Mouse (Mus musculus) Patski (cell line): ENCODE data around the gene Fchsd2. TPM values are rescaled to one million over a fixed set of nuclear protein-coding genes. Genes with fewer than 3 reads are reported as not detected.

Experiments
- ATAC-seq: fragments of 100-300 bp; one replicate; pipeline ENCODE4 v1.8.0; 2021
- CTCF ChIA-PET: fragments of 350-600 bp; sonication (Branson Sonifier 250); formaldehyde crosslinking; loops from one replicate; lab custom pipeline; 2022; ENCODE audit warnings: inconsistent platforms; lab: Charles Lee
- POLR2A ChIA-PET: fragments of 350-600 bp; sonication (Branson Sonifier 250); formaldehyde crosslinking; loops from one replicate; lab custom pipeline; 2022; ENCODE audit warnings: antibody characterized with exemption, inconsistent platforms; lab: Charles Lee
- DNase-seq: peaks from one replicate; pipeline ENCODE4 v3.0.0-alpha.2; 2011; ENCODE audit warnings: low read depth, low spot score
- H3K27me3 ChIP-seq: fragments of 371-371 bp; one replicate; pipeline ENCODE4 v1.5.1; 2021
- CTCF ChIP-seq: fragments of 100-300 bp; IDR thresholded peaks from one replicate; pipeline ENCODE4 v1.5.1; 2021
- in situ Hi-C: fragments of 300-500 bp; cut with MboI; formaldehyde crosslinking; loops from 3 replicates; pipeline ENCODE4 v1.11.1; 2018; ENCODE audit warnings: low pct_unique_long_range_greater_than_20kb, mixed read lengths
- polyA plus RNA-seq: library from polyadenylated mRNA; unstranded; gene quantifications from one replicate; pipeline ENCODE4 v1.2.3, GENCODE M21; 2021

The Fchsd2 gene
- polyA plus RNA-seq, 1 experiment from 2014 or later: 14.0 TPM

- no peak for TF ChIP-seq CTCF
- no peaks in the 10 kb centered on the region for H3K27me3 ChIP-seq
- POLR2A ChIA-PET: no interaction called here
- in situ Hi-C loops: no loop called here
- DNase-seq (no peak), ATAC-seq (no peak)
- CTCF ChIA-PET: interaction anchor here (1.2 kb wide), 1 partner anchor 11 kb away, joined by 4 read pairs; no protein-coding TSS in a partner anchor
Observed at GRCm38 (mm10) chr7:101166568-101166967, 73.9 kb downstream of the Fchsd2 start.

DNA sequence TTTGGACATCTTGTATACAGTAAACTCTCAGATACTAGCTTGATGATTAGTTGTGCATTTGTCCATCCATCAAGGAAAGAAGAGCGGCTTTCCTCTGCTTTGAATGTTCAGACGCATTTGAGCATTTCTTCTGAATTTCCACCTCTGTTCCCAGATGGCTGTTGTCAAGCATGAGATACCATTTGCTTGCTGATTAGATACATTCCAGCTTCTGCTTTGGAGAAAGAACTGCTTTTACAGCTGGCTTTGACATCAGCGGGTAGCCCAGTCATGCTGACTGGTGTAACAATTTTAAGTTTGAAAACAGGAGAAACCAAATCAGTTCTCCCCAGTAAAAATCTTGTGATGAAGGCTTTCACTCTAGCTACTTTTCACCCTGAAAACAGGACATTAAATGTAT is 77.8 kb downstream of the Fchsd2 start:
- ChIA-PET POLR2A (no interaction called here), CTCF (interaction anchor here (0.7 to 0.9 kb wide), 3 partner anchors 15 to 29 kb away, joined by 3 read pairs; no protein-coding TSS in a partner anchor)
- TF ChIP-seq CTCF: no peak
- in situ Hi-C loops: no loop called here
- H3K27me3 ChIP-seq: no peaks in the 10 kb centered on the region
- no peak for ATAC-seq
- no peak for DNase-seq

- H3K27me3 ChIP-seq: no peaks in the 10 kb centered on the region
- ChIA-PET POLR2A (no interaction called here), CTCF (interaction anchor here (0.8 kb wide), 1 partner anchor 26 kb away, joined by 3 read pairs; no protein-coding TSS in a partner anchor)
- ATAC-seq (no peak), DNase-seq (no peak)
- TF ChIP-seq CTCF: no peak
- in situ Hi-C loops: no loop called here
Observed at GRCm38 (mm10) chr7:101171002-101171401, 78.3 kb downstream of the Fchsd2 start.

DNA sequence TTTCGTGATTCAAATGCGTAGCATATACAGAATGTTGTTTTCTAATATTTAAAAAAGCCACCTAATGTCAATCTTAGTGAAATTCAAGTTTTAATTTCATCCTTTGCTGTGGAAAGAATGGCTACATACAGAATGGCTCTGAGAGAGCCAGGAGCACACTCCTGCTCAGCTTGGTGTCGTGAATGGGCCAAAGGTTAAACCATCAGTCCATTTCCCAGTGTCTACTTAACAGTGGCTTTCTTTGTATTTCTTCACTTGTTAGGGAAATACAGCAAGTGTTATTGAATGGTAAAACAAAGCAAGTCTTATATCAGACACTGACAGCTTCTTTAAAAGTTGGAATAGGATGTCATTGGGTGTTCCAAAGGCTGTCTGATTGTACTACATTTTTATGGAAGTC is 80.7 kb downstream of the Fchsd2 start:
- no peaks in the 10 kb centered on the region for H3K27me3 ChIP-seq
- ATAC-seq: no peak
- POLR2A ChIA-PET: no interaction called here
- in situ Hi-C loops: no loop called here
- CTCF ChIA-PET: interaction anchor here (1.3 kb wide), 1 partner anchor 112 kb away, joined by 3 read pairs; no protein-coding TSS in a partner anchor
- TF ChIP-seq CTCF: no peak
- no peak for DNase-seq

DNA sequence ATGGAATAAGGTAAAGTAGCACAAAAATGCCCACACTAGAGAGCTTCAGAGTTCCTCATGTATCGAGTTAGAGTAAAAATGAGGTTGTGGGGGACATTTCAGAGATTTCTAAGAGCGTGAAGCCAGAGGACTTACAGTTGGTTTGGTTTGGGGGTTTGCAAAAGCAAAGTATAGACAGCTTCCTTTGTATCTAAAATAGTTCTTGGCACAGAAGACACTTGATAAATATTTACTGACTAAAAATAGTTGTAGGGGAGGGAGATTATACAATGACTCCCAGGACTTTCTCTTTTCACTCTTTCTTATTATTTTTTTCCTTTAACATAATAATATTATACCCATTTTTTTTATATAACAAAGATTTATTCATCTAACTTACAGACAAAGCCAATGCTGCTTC is 86.1 kb downstream of the Fchsd2 start:
- CTCF ChIA-PET: no interaction called here
- ATAC-seq (no peak), DNase-seq (no peak)
- no peak for TF ChIP-seq CTCF
- POLR2A ChIA-PET: no interaction called here
- in situ Hi-C loops: no loop called here
- H3K27me3 ChIP-seq: no peaks in the 10 kb centered on the region

- no peaks in the 10 kb centered on the region for H3K27me3 ChIP-seq
- ChIA-PET CTCF (no interaction called here), POLR2A (no interaction called here)
- in situ Hi-C loops: no loop called here
- ATAC-seq: no peak
- no peak for DNase-seq
- TF ChIP-seq CTCF: no peak
Observed at GRCm38 (mm10) chr7:101191326-101191969, 98.8 kb downstream of the Fchsd2 start.

DNA sequence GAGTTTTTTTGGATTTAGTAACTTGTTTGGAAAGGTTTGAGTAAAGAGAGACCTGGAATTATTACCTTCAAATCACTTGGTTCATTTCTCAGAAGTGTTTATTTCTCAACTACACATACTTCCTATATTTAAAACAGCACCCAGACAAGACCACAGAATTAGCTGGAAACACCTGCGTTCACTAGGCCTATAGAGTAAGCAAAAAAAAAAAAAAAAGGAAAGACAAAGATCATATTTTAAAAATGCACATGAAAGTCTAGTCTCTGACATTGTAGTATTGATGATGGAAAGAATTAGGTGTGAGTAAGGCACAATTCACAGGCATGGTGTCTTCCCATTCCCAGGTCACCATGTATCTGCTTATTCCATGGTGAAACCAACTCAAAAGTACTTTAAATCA is 118.2 kb downstream of the Fchsd2 start:
- CTCF ChIA-PET: no interaction called here
- no peaks in the 10 kb centered on the region for H3K27me3 ChIP-seq
- no peak for TF ChIP-seq CTCF
- in situ Hi-C loops: no loop called here
- POLR2A ChIA-PET: no interaction called here
- no peak for ATAC-seq
- no peak for DNase-seq

DNA sequence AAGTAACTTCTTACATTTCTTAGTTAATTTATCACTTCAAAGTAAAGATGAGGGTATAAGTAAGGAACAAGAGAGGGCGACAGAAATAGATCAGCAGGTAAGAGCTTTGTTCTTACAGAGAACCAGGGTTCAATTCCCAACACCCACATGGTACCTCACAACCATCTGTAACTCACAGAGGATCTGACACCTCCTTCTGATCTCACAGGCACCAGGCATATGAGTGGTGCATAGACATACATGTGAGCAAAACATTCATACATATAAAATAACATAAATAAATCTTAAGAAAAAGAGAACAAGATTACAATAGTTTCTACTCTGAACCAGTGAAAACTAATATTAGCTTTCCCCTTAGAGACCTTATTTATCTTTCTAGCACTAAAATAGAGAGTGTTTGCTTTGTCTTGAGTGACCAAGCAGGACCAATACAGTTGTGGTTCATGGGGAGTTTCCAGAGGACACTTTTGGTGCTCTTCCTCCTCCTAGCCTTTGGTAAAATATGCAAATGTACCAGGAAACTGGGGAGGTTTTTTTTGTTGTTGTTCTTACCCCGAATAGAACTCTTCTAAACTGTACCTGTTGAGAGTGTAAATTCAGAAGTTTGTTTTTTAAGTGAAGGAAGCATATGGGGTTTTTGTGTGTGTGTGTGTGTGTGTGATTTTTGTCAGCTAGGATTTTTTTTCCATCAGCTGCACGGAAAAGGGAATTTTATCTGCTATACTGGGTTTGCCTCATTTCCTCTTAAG is 121.0 kb downstream of the Fchsd2 start:
- in situ Hi-C loops: no loop called here
- POLR2A ChIA-PET: no interaction called here
- CTCF ChIA-PET: no interaction called here
- ATAC-seq (no peak), DNase-seq (no peak)
- no peak for TF ChIP-seq CTCF
- H3K27me3 ChIP-seq: no peaks in the 10 kb centered on the region

- no peak for TF ChIP-seq CTCF
- H3K27me3 ChIP-seq: no peaks in the 10 kb centered on the region
- in situ Hi-C loops: no loop called here
- DNase-seq (peak; percentile 48), ATAC-seq (no peak)
- ChIA-PET POLR2A (no interaction called here), CTCF (interaction anchor here (1.1 kb wide), 1 partner anchor 14 kb away, joined by 4 read pairs; no protein-coding TSS in a partner anchor)
Observed at GRCm38 (mm10) chr7:101216724-101217123, 124.1 kb downstream of the Fchsd2 start.

DNA sequence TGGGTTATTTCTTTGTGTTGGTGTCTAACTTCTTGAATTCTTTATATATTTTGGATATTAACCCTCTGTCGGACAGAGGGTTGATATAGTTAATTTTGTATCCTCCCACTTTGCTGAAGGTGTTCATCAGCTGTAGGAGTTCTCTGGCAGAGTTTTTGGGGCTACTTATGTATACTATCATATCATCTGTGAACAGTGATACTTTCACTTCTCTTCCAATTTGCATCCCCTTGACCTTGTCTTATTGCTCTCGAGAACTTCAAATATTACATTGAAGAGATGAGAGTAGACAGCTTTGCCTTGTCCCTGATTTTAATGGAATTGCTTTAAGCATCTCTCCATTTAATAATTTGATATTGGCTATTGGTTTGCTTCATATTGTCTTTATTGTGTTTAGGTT is 130.8 kb downstream of the Fchsd2 start:
- no peak for TF ChIP-seq CTCF
- no peak for ATAC-seq
- no peaks in the 10 kb centered on the region for H3K27me3 ChIP-seq
- CTCF ChIA-PET: no interaction called here
- in situ Hi-C loops: no loop called here
- DNase-seq: no peak
- POLR2A ChIA-PET: no interaction called here

DNA sequence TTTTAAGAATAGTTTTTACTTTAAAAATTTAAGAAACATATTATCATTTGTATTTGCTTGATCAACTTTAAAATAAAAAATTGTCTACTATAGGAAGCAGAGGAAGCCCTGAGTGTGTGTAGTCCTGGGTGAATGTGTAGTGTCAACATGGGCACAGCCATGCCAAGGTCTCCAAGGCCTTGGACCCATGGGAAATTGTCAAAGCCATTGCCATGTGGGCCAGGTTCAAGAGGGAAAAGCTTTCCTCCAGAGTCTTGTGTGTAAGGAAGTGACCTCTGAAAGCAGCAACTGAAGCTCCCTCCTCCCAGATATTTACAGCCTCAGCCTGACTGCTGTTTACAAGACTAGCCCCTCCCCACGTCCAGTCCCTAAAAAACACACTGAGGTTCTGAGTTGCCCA is 136.7 kb downstream of the Fchsd2 start:
- no peak for TF ChIP-seq CTCF
- ChIA-PET POLR2A (no interaction called here), CTCF (no interaction called here)
- in situ Hi-C loops: no loop called here
- H3K27me3 ChIP-seq: no peaks in the 10 kb centered on the region
- no peak for ATAC-seq
- DNase-seq: no peak
